Mouse (Mus musculus) neural tube, embryonic 15.5 days (tissue): ENCODE results near the gene Nsmce1. TPM values are rescaled to one million over a fixed set of nuclear protein-coding genes. Genes with fewer than 3 reads are reported as not detected.
"Not testable (repeated sequence)": the region's sequence is repeated elsewhere in the genome, so short reads cannot be mapped to it uniquely, and the experiment has no call there.

Source experiments
- ATAC-seq: fragments of 200-750 bp; cut with Nextera tagmentation; 2 replicates; pipeline ENCODE4 v1.8.0; 2017; ENCODE audit warnings: mild to moderate bottlenecking, moderate TSS enrichment, moderate library complexity; ENCODE audit not compliant: low FRiP score
- H3K27ac ChIP-seq: fragments of 300-500 bp; sonication (generic); replicated peaks from 2 replicates; pipeline ENCODE4 v1.5.1; 2015; ENCODE audit warnings: mild to moderate bottlenecking, inconsistent platforms
- H3K27me3 ChIP-seq: fragments of 300-500 bp; sonication (generic); replicated peaks from 2 replicates; pipeline ENCODE4 v1.6.1; 2015; ENCODE audit warnings: inconsistent platforms
- H3K36me3 ChIP-seq: fragments of 300-500 bp; sonication (generic); 2 replicates; pipeline ENCODE4 v1.6.1; 2015; ENCODE audit warnings: inconsistent platforms
- H3K4me1 ChIP-seq: fragments of 300-500 bp; sonication (generic); 2 replicates; pipeline ENCODE4 v1.6.1; 2015; ENCODE audit warnings: inconsistent platforms
- H3K4me2 ChIP-seq: fragments of 300-500 bp; sonication (generic); 2 replicates; pipeline ENCODE4 v1.6.1; 2015; ENCODE audit warnings: inconsistent platforms, mild to moderate bottlenecking, moderate library complexity
- H3K4me3 ChIP-seq: fragments of 300-500 bp; sonication (generic); replicated peaks from 2 replicates; pipeline ENCODE4 v1.5.1; 2015; ENCODE audit warnings: mild to moderate bottlenecking, inconsistent platforms
- H3K9ac ChIP-seq: fragments of 300-500 bp; sonication (generic); replicated peaks from 2 replicates; pipeline ENCODE4 v1.6.1; 2015; ENCODE audit warnings: mild to moderate bottlenecking, inconsistent platforms
- H3K9me3 ChIP-seq: fragments of 300-500 bp; sonication (generic); replicated peaks from 2 replicates; pipeline ENCODE4 v1.6.1; 2016; ENCODE audit warnings: inconsistent platforms
- WGBS: fragments of 180-500 bp; shearing (Covaris S2); methylation state at CpG from one replicate; pipeline ENCODE4 v1.1.7; 2015; ENCODE audit warnings: mixed read lengths; 5-methylcytosine and 5-hydroxymethylcytosine counted together
- polyA plus RNA-seq: library from polyadenylated mRNA; unstranded; fragments of >200 nt; fragmentation: Nextera tagmentation; extraction: Ambion mirVana; gene quantifications from 2 replicates; pipeline ENCODE4 v1.2.1, GENCODE M21; 2015

Nsmce1 gene
- polyA plus RNA-seq, 1 experiment from 2014 or later = 87.8 TPM

DNA sequence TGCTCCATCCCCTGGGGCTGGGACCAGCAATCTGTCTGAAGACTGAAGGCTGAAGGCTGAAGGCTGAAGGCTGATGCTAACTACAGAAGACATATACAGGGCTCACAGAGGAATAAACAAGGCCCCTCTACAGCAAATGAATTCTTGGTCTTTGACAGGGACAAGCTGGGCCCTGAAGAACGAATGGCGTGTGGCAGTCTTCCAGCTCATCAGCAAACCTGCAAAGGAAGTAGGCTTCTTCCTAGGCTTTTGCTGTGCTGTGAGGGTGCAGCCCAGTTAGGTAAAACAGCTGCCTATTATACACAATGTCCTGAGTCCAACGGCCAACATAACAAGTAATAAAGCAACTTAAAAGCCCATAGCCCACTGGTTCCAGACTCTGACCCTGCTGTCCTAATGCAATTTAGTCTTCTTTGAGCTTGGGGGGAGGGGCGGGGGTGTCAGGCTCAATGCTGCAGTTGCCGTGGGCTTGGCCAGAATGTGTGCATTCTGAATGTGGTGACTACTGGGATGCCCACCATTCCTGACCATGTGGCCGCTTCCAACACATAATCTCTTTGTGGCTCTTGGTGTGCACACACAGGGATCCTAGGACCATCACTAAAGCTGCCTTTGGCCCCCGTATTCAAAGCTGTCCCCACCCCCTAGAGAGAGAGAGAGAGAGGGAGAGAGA, 61.1 kb downstream of the Nsmce1 start:
- no peaks in the 10 kb centered on the region for H3K36me3 ChIP-seq
- no peak overlapping the region for H3K9ac ChIP-seq
- no peak overlapping the region for H3K4me3 ChIP-seq
- H3K4me2 ChIP-seq = no peak overlapping the region
- no peaks in the 10 kb centered on the region for H3K9me3 ChIP-seq
- WGBS = 56% methylated on average over 7 of the region's 7 CpGs
- H3K4me1 ChIP-seq = peaks cover 10% of the 10 kb centered on the region
- ATAC-seq = no peak
- H3K27me3 ChIP-seq = no peaks in the 10 kb centered on the region
- H3K27ac ChIP-seq = no peak overlapping the region

DNA sequence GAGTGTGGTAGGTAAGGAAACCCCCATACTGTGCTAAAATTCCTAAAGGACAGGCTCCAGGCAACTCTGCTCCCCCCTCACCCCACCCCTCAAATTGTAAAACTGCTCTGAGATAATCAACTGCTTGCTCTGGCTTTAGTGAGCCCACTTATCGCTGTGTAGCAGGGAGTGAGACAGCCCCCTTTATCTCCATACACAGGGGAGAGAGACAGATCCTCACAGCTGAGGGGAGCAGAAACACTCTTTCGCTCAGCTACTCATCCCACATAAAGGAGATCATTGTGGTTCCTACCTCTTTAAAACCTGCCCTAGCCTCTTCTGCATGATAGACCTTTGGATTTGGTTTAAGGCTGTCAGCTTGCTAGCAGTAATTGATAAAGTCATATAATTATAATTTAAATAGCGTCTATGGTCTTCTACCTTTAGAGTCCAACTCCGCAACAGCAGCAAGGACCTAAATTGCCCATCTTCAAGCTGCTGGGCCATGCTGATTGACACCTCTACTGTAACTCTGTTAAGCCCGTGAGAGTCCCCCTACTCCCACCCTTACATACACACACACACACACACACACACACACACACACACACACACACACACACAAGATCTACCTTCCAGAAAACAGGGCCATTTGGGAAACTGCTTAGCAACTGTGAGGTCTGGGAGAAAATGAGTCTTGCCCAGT, 62.4 kb downstream of the Nsmce1 start:
- not testable (repeated sequence) for H3K36me3 ChIP-seq, H3K4me3 ChIP-seq, H3K4me1 ChIP-seq, H3K4me2 ChIP-seq, H3K27ac ChIP-seq, H3K27me3 ChIP-seq, ATAC-seq, H3K9ac ChIP-seq, H3K9me3 ChIP-seq
- WGBS = 70% methylated on average over 5 of the region's 5 CpGs

DNA sequence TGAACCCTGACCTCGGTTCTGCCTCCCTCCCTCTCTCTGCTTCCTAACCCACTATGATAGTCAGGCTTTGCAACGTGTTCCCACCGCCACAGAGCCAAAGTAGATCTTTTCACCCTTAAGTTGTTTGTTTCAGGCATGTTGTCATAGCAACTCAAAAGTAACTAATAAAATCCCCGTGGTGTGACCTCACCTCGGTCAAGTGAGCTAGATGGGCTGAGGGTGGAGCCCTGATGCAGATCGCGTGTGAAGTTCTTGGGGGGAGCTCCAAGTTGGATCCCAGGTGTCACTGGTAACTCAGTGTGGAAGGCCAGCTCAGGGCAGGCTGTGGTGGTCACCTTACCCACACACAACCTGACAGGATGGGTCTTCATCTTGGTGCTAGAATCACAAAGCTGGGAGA, 63.0 kb downstream of the Nsmce1 start:
- no peak for ATAC-seq
- 78% methylated on average over 7 of the region's 7 CpGs for WGBS
- H3K4me3 ChIP-seq = no peak overlapping the region
- no peak overlapping the region for H3K9ac ChIP-seq
- no peaks in the 10 kb centered on the region for H3K4me1 ChIP-seq
- H3K4me2 ChIP-seq = no peak overlapping the region
- H3K9me3 ChIP-seq = no peaks in the 10 kb centered on the region
- H3K27ac ChIP-seq = no peak overlapping the region
- H3K27me3 ChIP-seq = no peaks in the 10 kb centered on the region
- no peaks in the 10 kb centered on the region for H3K36me3 ChIP-seq

GRCm38 (mm10) chr7:125427492-125428090, 63.8 kb downstream of the Nsmce1 start:
- Histone ChIP-seq H3K9ac (no peak overlapping the region), H3K9me3 (no peaks in the 10 kb centered on the region), H3K27me3 (no peaks in the 10 kb centered on the region), H3K36me3 (no peaks in the 10 kb centered on the region), H3K27ac (no peak overlapping the region), H3K4me2 (no peak overlapping the region), H3K4me3 (no peak overlapping the region), H3K4me1 (no peaks in the 10 kb centered on the region)
- WGBS = 69% methylated on average over 12 of the region's 12 CpGs
- ATAC-seq = no peak

DNA sequence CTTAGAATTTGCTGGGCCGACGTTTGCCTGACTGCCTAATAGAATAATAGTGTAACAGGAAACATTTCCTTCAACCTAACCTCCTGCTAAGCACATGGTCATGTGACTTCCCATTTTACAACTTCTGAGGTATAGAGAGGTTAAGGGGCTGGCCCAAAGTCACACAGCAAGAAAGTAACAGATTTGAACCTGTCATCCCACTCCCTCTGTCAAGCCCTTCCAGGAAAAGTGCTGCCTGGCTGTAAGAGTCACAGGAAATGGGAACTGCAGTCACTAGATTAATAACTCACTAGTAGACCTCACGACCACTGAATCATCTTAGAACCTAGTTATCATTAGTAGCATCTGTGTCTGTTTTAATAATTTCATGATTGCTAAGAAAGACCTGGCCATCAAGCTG, 68.3 kb downstream of the Nsmce1 start:
- Histone ChIP-seq H3K27me3 (no peaks in the 10 kb centered on the region), H3K27ac (no peak overlapping the region), H3K4me3 (no peak overlapping the region), H3K4me1 (no peaks in the 10 kb centered on the region), H3K36me3 (no peaks in the 10 kb centered on the region), H3K4me2 (no peak overlapping the region), H3K9ac (no peak overlapping the region), H3K9me3 (no peaks in the 10 kb centered on the region)
- WGBS = 74% methylated on average over 3 of the region's 3 CpGs
- no peak for ATAC-seq

GRCm38 (mm10) chr7:125421911-125422310, 69.5 kb downstream of the Nsmce1 start:
- Histone ChIP-seq H3K36me3 (no peaks in the 10 kb centered on the region), H3K9ac (no peak overlapping the region), H3K4me3 (no peak overlapping the region), H3K4me1 (peaks cover 4% of the 10 kb centered on the region; the same call in 1 of the 2 replicates), H3K4me2 (no peak overlapping the region), H3K27ac (no peak overlapping the region), H3K9me3 (no peaks in the 10 kb centered on the region), H3K27me3 (no peaks in the 10 kb centered on the region)
- no peak for ATAC-seq
- WGBS = 47% methylated on average over 2 of the region's 2 CpGs

GRCm38 (mm10) chr7:125420190-125420589, 71.2 kb downstream of the Nsmce1 start:
- no peak overlapping the region for H3K4me2 ChIP-seq
- H3K9ac ChIP-seq = no peak overlapping the region
- no peak overlapping the region for H3K27ac ChIP-seq
- no peak overlapping the region for H3K4me3 ChIP-seq
- peaks cover 9% of the 10 kb centered on the region; the same call in 1 of the 2 replicates for H3K4me1 ChIP-seq
- H3K27me3 ChIP-seq = no peaks in the 10 kb centered on the region
- H3K9me3 ChIP-seq = no peaks in the 10 kb centered on the region
- 65% methylated on average over 2 of the region's 2 CpGs for WGBS
- no peaks in the 10 kb centered on the region for H3K36me3 ChIP-seq
- ATAC-seq = no peak

DNA sequence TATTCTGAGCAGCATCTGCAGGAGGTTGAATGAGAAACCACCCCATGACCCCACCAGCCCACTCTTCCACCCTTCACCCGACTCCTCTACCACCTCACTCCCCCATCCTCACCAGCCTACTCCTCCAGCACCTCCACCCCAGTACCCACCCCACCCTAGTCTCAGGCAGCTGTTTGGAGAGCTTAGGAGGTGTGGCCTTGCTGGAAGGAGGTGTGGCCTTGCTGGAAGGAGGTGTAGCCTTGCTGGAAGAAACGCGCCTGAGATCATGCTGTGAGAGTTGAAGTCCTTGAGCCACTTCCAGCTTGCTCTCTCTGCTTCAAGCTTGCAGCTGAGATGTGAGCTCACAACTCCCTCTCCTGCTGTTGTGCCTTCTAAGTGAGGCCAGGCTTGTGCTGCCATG, 73.0 kb downstream of the Nsmce1 start:
- 40% methylated on average over 3 of the region's 3 CpGs for WGBS

More for the DNA sequence above, 73.0 kb downstream of the Nsmce1 start:
- ATAC-seq = no peak
- Histone ChIP-seq H3K4me3 (no peak overlapping the region), H3K9ac (no peak overlapping the region), H3K4me1 (peaks cover 9% of the 10 kb centered on the region; the same call in 1 of the 2 replicates), H3K9me3 (no peaks in the 10 kb centered on the region), H3K4me2 (no peak overlapping the region), H3K27ac (no peak overlapping the region), H3K27me3 (no peaks in the 10 kb centered on the region), H3K36me3 (no peaks in the 10 kb centered on the region)

Other genes starting within 250 kb of the Nsmce1 start
- 4.7 and 5.7 TPM in 2 replicates for gene Kdm8, start 46.9 kb downstream of the Nsmce1 start, polyA plus RNA-seq
- 5.3 and 7.1 TPM in 2 replicates for gene Il4ra, start 60.5 kb upstream of the Nsmce1 start, polyA plus RNA-seq
- gene Il21r, start 111.8 kb upstream of the Nsmce1 start, polyA plus RNA-seq = 0.35 and 1.8 TPM in 2 replicates
- 23.2 and 24.9 TPM in 2 replicates for gene Gtf3c1, start 216.2 kb upstream of the Nsmce1 start, polyA plus RNA-seq
- gene D430042O09Rik, start 216.3 kb upstream of the Nsmce1 start, polyA plus RNA-seq = 5.4 and 6.7 TPM in 2 replicates